Mouse (Mus musculus): ENCODE measurements around the gene Colec11.

DNA sequence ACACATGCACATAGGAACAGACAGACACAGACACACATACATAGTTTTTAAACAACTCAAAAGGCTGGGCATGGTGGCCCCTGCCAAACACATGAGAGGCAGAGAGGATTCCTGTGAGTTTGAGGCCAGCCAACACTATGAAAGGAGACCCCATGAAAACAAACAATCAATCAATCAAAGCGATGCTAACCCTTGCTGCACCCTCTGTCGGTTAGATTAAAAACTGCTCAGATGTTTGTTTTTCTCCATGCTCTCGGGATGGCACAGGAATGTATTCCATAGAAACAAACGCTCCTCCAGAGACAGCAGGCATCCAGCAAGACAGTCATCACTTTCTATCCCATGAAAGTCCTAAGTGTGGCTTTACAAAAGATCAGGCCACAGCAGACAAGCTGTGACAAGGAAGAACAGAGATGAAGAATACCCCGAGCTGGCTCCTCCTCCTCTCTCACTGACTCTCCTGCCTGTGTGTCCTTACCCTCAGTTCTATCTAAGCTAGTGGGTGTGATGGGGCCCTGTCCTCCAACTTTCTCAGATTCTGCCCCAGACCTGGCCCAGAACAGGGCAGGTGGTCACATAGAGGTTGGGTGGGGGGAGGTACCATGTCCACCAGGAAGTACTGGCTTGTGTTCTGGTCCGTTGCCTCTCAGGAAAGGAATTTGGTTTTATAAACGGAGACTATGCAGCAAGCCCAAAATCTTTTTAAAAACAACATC, 1.6 kb downstream of the Colec11 start:
- no peak for TF ChIP-seq CTCF (IDR thresholded peaks at IDR 0.05; ENCODE audit: low read depth, low read length)
- TF ChIP-seq POLR2A (IDR thresholded peaks at IDR 0.05; ENCODE audit: borderline replicate concordance, low read depth, low read length) = no peak

All from bone marrow macrophage, adult 2 months (primary cell).